Mouse (Mus musculus): ENCODE results near the gene Dpp3.
A peak's percentile ranks its signal among the peaks of the same experiment; 100 is the strongest.

DNA sequence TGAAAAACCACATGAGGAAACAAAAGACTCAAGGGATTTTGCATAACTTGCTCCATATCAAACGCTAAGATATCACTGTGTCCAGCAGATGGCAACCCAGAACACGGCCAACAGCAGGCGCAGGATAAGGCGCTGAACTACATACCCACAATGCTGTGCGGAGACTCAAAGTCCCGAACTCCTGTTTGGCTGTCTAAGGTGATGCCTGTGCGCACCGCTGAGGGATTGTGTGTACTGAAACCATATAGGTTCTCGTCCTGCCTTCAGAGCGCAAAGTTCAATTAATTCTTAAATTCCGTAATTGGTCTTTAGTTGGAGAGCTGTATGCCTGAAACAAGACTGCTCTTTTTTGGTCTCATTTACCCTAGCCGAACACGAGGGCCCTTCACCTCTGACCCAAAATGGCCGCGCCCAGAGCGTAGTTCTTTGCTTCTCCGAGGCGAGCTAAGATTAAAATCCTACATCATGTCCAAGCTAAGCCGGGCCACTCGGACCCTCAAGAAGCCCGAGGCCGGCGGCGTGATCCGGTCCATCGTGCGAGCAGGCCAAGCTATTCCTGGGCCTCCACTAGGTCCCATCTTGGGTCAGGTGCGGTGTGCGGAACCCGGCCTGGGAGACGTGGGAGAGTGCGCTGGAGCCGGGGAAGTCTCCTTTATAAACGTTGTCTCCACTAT is 34.0 kb upstream of the Dpp3 start, which contains the start of gene Mrpl11:
- TF ChIP-seq CTCF (IDR thresholded peaks at IDR 0.05; ENCODE audit: low read depth, low read length) = peak; percentile 88
- no peak for TF ChIP-seq POLR2A (IDR thresholded peaks at IDR 0.05; ENCODE audit: insufficient read depth, low read length)
